ENCODE assay signal across 22 mouse cellular contexts in the genomic region with DNA sequence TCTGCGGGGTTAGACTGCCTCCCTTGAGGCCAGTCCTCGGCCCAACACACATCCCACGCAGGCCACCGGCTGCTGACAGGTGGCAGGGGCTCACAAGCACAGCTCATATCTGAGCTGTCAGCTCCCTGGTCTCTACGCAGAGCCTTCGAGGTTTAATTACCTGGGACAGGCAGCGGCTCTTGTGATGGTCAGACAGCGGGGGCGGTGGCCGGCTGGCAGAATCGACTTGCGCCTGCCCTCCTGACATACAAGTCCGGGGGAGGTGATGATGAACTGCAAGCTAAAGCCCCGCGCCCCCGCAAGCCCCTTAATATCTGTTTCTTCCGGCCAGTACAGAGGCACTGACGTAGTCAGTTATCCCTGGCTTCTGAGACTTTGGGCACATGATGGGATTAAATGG. TPM values are rescaled to one million over a fixed set of nuclear protein-coding genes. Genes with fewer than 3 reads are reported as not detected.
A peak's percentile ranks its signal among the peaks of the same experiment; 100 is the strongest.
DNase-seq lines count a peak whose midpoint lies in the region; ATAC-seq lines count a peak whose summit lies in the region.
"Had no signal": no experiment of that assay in that cellular context is flagged by ENCODE, and none has a peak within 500 bp of the region (broad histone marks: within the 10 kb centered on the region; RNA-seq: fewer than 3 reads in every experiment).

No protein-coding gene starts in this region.

- H3K27ac ChIP-seq in hindbrain, embryonic 10.5 days, result 0 out of 2 replicates have a peak overlapping the region, but pooled peaks have one; percentile 37
- no peak overlapping the region for H3K27ac ChIP-seq in hindbrain, embryonic 11.5 days (ENCODE audit: low read depth, low read length)
- no peak overlapping the region for H3K27ac ChIP-seq in kidney, embryonic 16.5 days (ENCODE audit: low read length)
- peak overlapping the region; percentile 27; the same call in 1 of the 2 replicates for H3K27ac ChIP-seq in limb, embryonic 15.5 days
- no peak overlapping the region for H3K27ac ChIP-seq in limb, embryonic 10.5 days
- H3K27ac ChIP-seq: embryonic facial prominence, embryonic 15.5 days; forebrain, embryonic 10.5 days; gastrocnemius, adult 2 months; heart, embryonic 13.5 days; hindbrain, embryonic 14.5 days had no signal

- WGBS in hindbrain, embryonic 10.5 days, result 83% methylated on average over 18 of the region's 18 CpGs
- WGBS in hindbrain, embryonic 11.5 days, result 84% methylated on average over 18 of the region's 18 CpGs
- 44% methylated on average over 18 of the region's 18 CpGs for WGBS in kidney, embryonic 16.5 days
- WGBS in limb, embryonic 15.5 days, result 78% methylated on average over 18 of the region's 18 CpGs
- 73% methylated on average over 18 of the region's 18 CpGs for WGBS in limb, embryonic 10.5 days

- no peak overlapping the region for H3K4me3 ChIP-seq in hindbrain, embryonic 10.5 days
- H3K4me3 ChIP-seq in hindbrain, embryonic 11.5 days (ENCODE audit: low read depth, low read length), result no peak overlapping the region
- H3K4me3 ChIP-seq in kidney, embryonic 16.5 days (ENCODE audit: low read length), result no peak overlapping the region
- H3K4me3 ChIP-seq in limb, embryonic 15.5 days, result no peak overlapping the region
- no peak overlapping the region for H3K4me3 ChIP-seq in limb, embryonic 10.5 days
- H3K4me3 ChIP-seq: embryonic facial prominence, embryonic 15.5 days; erythroblast, embryonic 14.5 days; forebrain, embryonic 10.5 days; gastrocnemius, adult 2 months; heart, embryonic 13.5 days had no signal

- no peak for DNase-seq in hindbrain, embryonic 10.5 days (ENCODE audit: low spot score)
- DNase-seq in hindbrain, embryonic 11.5 days (ENCODE audit: low spot score), result no peak
- DNase-seq in kidney, adult 18-20 months, result no peak
- DNase-seq in limb, embryonic 10.5 days (ENCODE audit: low spot score), result no peak
- DNase-seq: adrenal gland, postnatal 25 days; cerebellum, adult 18-20 months; cerebellum, adult 9-11 months; cerebellum, postnatal 36 days; gastrocnemius, postnatal 25 days; heart, postnatal 4 days had no signal

- no peaks in the 10 kb centered on the region for H3K27me3 ChIP-seq in hindbrain, embryonic 10.5 days (ENCODE audit: insufficient read depth, poor library complexity, severe bottlenecking)
- no peaks in the 10 kb centered on the region for H3K27me3 ChIP-seq in hindbrain, embryonic 11.5 days (ENCODE audit: control insufficient read depth, insufficient read depth, low read length)
- no peaks in the 10 kb centered on the region for H3K27me3 ChIP-seq in kidney, embryonic 16.5 days (ENCODE audit: insufficient read depth, low read length)
- H3K27me3 ChIP-seq in limb, embryonic 15.5 days, result no peaks in the 10 kb centered on the region
- H3K27me3 ChIP-seq in limb, embryonic 10.5 days (ENCODE audit: low read depth, poor library complexity, severe bottlenecking), result no peaks in the 10 kb centered on the region
- H3K27me3 ChIP-seq: CH12.LX; embryonic facial prominence, embryonic 15.5 days; heart, embryonic 13.5 days; Patski had no signal

- no peak for ATAC-seq in hindbrain, embryonic 11.5 days (ENCODE audit: low FRiP score)
- ATAC-seq in kidney, embryonic 16.5 days (ENCODE audit: low FRiP score, low TSS enrichment), result peak; percentile 39; the same call in 1 of the 2 replicates
- no peak for ATAC-seq in limb, embryonic 15.5 days (ENCODE audit: insufficient number of reproducible peaks, low FRiP score, low TSS enrichment, low read depth)
- ATAC-seq: activated CD4-positive, CD25-positive, alpha-beta regulatory T cell, adult 4 months; forebrain, embryonic 14.5 days; Patski had no signal

- no peak overlapping the region for H3K9ac ChIP-seq in hindbrain, embryonic 11.5 days (ENCODE audit: low read depth, low read length)
- H3K9ac ChIP-seq in kidney, embryonic 16.5 days (replicated peaks; ENCODE audit: low read length), result no peak overlapping the region
- H3K9ac ChIP-seq in limb, embryonic 15.5 days, result no peak overlapping the region
- H3K9ac ChIP-seq: embryonic facial prominence, embryonic 15.5 days; hindbrain, embryonic 14.5 days had no signal

- H3K4me2 ChIP-seq in hindbrain, embryonic 11.5 days (replicated peaks; ENCODE audit: low read depth, low read length), result no peak overlapping the region
- H3K4me2 ChIP-seq in kidney, embryonic 16.5 days (replicated peaks; ENCODE audit: low read depth, low read length), result no peak overlapping the region
- no peak overlapping the region for H3K4me2 ChIP-seq in limb, embryonic 15.5 days
- H3K4me2 ChIP-seq: embryonic facial prominence, embryonic 15.5 days; heart, embryonic 13.5 days; hindbrain, embryonic 14.5 days had no signal

- H3K36me3 ChIP-seq in hindbrain, embryonic 10.5 days, result peaks cover 40% of the 10 kb centered on the region
- H3K36me3 ChIP-seq in hindbrain, embryonic 11.5 days (ENCODE audit: control insufficient read depth, insufficient read depth, low read length), result no peaks in the 10 kb centered on the region
- H3K36me3 ChIP-seq in kidney, embryonic 16.5 days (ENCODE audit: insufficient read depth, low read length), result peaks cover 10% of the 10 kb centered on the region; the same call in 1 of the 2 replicates
- H3K36me3 ChIP-seq in limb, embryonic 15.5 days, result peaks cover 37% of the 10 kb centered on the region
- peaks cover 39% of the 10 kb centered on the region for H3K36me3 ChIP-seq in limb, embryonic 10.5 days

- peaks cover 50% of the 10 kb centered on the region for H3K4me1 ChIP-seq in hindbrain, embryonic 10.5 days (replicated peaks)
- peaks cover 6% of the 10 kb centered on the region; the same call in 1 of the 2 replicates for H3K4me1 ChIP-seq in hindbrain, embryonic 11.5 days (replicated peaks; ENCODE audit: control insufficient read depth, insufficient read depth, low read length)
- H3K4me1 ChIP-seq in kidney, embryonic 16.5 days (ENCODE audit: insufficient read depth, low read length), result peaks cover 23% of the 10 kb centered on the region
- H3K4me1 ChIP-seq in limb, embryonic 15.5 days, result peaks cover 31% of the 10 kb centered on the region
- H3K4me1 ChIP-seq in limb, embryonic 10.5 days, result peaks cover 34% of the 10 kb centered on the region

- H3K9me3 ChIP-seq in hindbrain, embryonic 10.5 days, result no peaks in the 10 kb centered on the region
- H3K9me3 ChIP-seq in hindbrain, embryonic 11.5 days (ENCODE audit: control insufficient read depth, low read length), result no peaks in the 10 kb centered on the region
- no peaks in the 10 kb centered on the region for H3K9me3 ChIP-seq in kidney, embryonic 16.5 days (ENCODE audit: low read length)
- H3K9me3 ChIP-seq in limb, embryonic 15.5 days, result no peaks in the 10 kb centered on the region
- no peaks in the 10 kb centered on the region for H3K9me3 ChIP-seq in limb, embryonic 10.5 days (replicated peaks)
- H3K9me3 ChIP-seq: embryonic facial prominence, embryonic 15.5 days; forebrain, embryonic 10.5 days; heart, embryonic 13.5 days had no signal

RNA-seq across cellular contexts. Expression of a gene that starts 2.8 kb away (rescaled TPM):
- polyA plus RNA-seq in hindbrain, embryonic 10.5 days (2016; fragmentation: Nextera tagmentation; extraction: Ambion mirVana), result 35.0 and 37.6 TPM in 2 replicates
- 23.0 and 24.6 TPM in 2 replicates for polyA plus RNA-seq in hindbrain, embryonic 11.5 days (2014; fragmentation: Nextera tagmentation; extraction: Ambion mirVana)
- 50.5 and 51.9 TPM in 2 replicates for polyA plus RNA-seq in kidney, embryonic 16.5 days (2015; fragmentation: Nextera tagmentation; extraction: Ambion mirVana)
- polyA plus RNA-seq in limb, embryonic 15.5 days (2015; fragmentation: Nextera tagmentation; extraction: Ambion mirVana), result 69.9 and 86.1 TPM in 2 replicates
- 29.7 and 36.2 TPM in 2 replicates for polyA plus RNA-seq in limb, embryonic 10.5 days (2016; fragmentation: Nextera tagmentation; extraction: Ambion mirVana)

RNA-seq across cellular contexts. Expression of a gene that starts 36.8 kb away (rescaled TPM):
- 8.3 and 9.1 TPM in 2 replicates for polyA plus RNA-seq in hindbrain, embryonic 10.5 days (2016; fragmentation: Nextera tagmentation; extraction: Ambion mirVana)
- polyA plus RNA-seq in hindbrain, embryonic 11.5 days (2014; fragmentation: Nextera tagmentation; extraction: Ambion mirVana), result 8.5 and 9.8 TPM in 2 replicates
- polyA plus RNA-seq in kidney, embryonic 16.5 days (2015; fragmentation: Nextera tagmentation; extraction: Ambion mirVana), result 11.8 TPM in 2 replicates
- polyA plus RNA-seq in limb, embryonic 15.5 days (2015; fragmentation: Nextera tagmentation; extraction: Ambion mirVana), result 12.5 and 12.6 TPM in 2 replicates
- 10.0 and 12.4 TPM in 2 replicates for polyA plus RNA-seq in limb, embryonic 10.5 days (2016; fragmentation: Nextera tagmentation; extraction: Ambion mirVana)

Comparison
In these comparisons a context has a peak if more than half of its experiments do, and no peak if none do; other contexts are left out.
1. H3K27ac ChIP-seq: peak in hindbrain, embryonic 10.5 days (single experiment) and limb, embryonic 15.5 days (single experiment); none in hindbrain, embryonic 11.5 days (single experiment), kidney, embryonic 16.5 days (single experiment) and limb, embryonic 10.5 days (single experiment).